Mouse (Mus musculus) heart, embryonic 15.5 days (tissue): ENCODE data around the gene Tmem62. TPM values are rescaled to one million over a fixed set of nuclear protein-coding genes. Genes with fewer than 3 reads are reported as not detected.

ENCODE experiments used
- ATAC-seq: fragments of 200-750 bp; cut with Nextera tagmentation; replicated peaks from 2 replicates; pipeline ENCODE4 v1.8.0; 2017; ENCODE audit warnings: low read depth, moderate TSS enrichment; ENCODE audit not compliant: insufficient number of reproducible peaks, insufficient read depth, low FRiP score
- H3K27ac ChIP-seq: fragments of 300-500 bp; sonication (generic); 2 replicates; pipeline ENCODE4 v1.5.1; 2015; ENCODE audit warnings: mild to moderate bottlenecking, inconsistent platforms
- H3K27me3 ChIP-seq: fragments of 300-500 bp; sonication (generic); 2 replicates; pipeline ENCODE4 v1.6.1; 2015; ENCODE audit warnings: inconsistent platforms
- H3K36me3 ChIP-seq: fragments of 300-500 bp; sonication (generic); 2 replicates; pipeline ENCODE4 v1.6.1; 2015; ENCODE audit warnings: mild to moderate bottlenecking, inconsistent platforms
- H3K4me1 ChIP-seq: fragments of 300-500 bp; sonication (generic); replicated peaks from 2 replicates; pipeline ENCODE4 v1.6.1; 2015; ENCODE audit warnings: inconsistent platforms
- H3K4me2 ChIP-seq: fragments of 300-500 bp; sonication (generic); 2 replicates; pipeline ENCODE4 v1.6.1; 2015; ENCODE audit warnings: inconsistent platforms, mild to moderate bottlenecking, moderate library complexity
- H3K4me3 ChIP-seq: fragments of 300-500 bp; sonication (generic); 2 replicates; pipeline ENCODE4 v1.5.1; 2015; ENCODE audit warnings: mild to moderate bottlenecking, inconsistent platforms
- H3K9ac ChIP-seq: fragments of 300-500 bp; sonication (generic); 2 replicates; pipeline ENCODE4 v1.6.1; 2015; ENCODE audit warnings: mild to moderate bottlenecking, inconsistent platforms
- H3K9me3 ChIP-seq: fragments of 300-500 bp; sonication (generic); replicated peaks from 2 replicates; pipeline ENCODE4 v1.6.1; 2016; ENCODE audit warnings: inconsistent platforms
- WGBS: fragments of 180-500 bp; shearing (Covaris S2); methylation state at CpG from one replicate; pipeline ENCODE4 v1.1.7; 2015; ENCODE audit warnings: mixed read lengths; 5-methylcytosine and 5-hydroxymethylcytosine counted together
- polyA plus RNA-seq: library from polyadenylated mRNA; unstranded; fragments of >200 nt; fragmentation: Nextera tagmentation; extraction: Ambion mirVana; gene quantifications from 2 replicates; pipeline ENCODE4 v1.2.1, GENCODE M21; 2015

The Tmem62 gene
- polyA plus RNA-seq: 2.8 and 2.9 TPM in 2 replicates

- H3K4me2 ChIP-seq: peak within 1 kb of the TSS; percentile 97
- no peaks in the 10 kb centered on the region for H3K9me3 ChIP-seq
- peak within 1 kb of the TSS; percentile 87 for H3K4me3 ChIP-seq
- H3K9ac ChIP-seq: peak within 1 kb of the TSS; percentile 83
- ATAC-seq: peak; percentile 75
- peaks cover 6% of the 10 kb centered on the region; the same call in 1 of the 2 replicates for H3K4me1 ChIP-seq
- whole genome bisulfite sequencing: 1% methylated on average over 60 of the region's 71 CpGs
- H3K27ac ChIP-seq: peak within 1 kb of the TSS; percentile 71
- H3K36me3 ChIP-seq: no peaks in the 10 kb centered on the region
- no peaks in the 10 kb centered on the region for H3K27me3 ChIP-seq
These were observed at the start of gene Tmem62 for GRCm38 (mm10) chr2:120976990-120977925. Gene Tmem62, plus strand, starts transcription at chr2:120977017.

DNA sequence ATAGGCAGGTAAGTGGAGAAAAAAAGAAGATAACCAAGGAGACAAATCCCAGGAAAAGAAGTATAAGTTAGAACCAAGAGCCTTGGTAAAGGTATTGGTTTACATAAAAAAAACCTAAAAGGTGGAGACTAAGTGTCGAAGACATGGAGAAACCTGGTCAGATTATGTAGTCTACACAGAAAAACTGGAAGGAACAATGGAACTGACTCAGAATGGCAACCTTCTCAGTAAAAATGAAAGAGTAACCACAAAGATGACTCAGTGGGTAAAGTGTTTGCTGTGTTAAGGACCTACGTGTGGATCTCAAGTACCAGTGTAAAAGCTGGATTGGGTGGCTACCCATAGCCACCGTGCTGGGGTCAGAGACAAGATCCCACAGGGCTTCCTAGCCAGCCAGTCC lies 43.8 kb upstream of the Tmem62 start:
- no peak overlapping the region for H3K4me3 ChIP-seq
- H3K27me3 ChIP-seq: no peaks in the 10 kb centered on the region
- no peak overlapping the region for H3K27ac ChIP-seq
- no peaks in the 10 kb centered on the region for H3K9me3 ChIP-seq
- no peak for ATAC-seq
- no peak overlapping the region for H3K9ac ChIP-seq
- H3K36me3 ChIP-seq: peaks cover 59% of the 10 kb centered on the region
- no peaks in the 10 kb centered on the region for H3K4me1 ChIP-seq
- 94% methylated on average over 3 of the region's 3 CpGs for WGBS
- no peak overlapping the region for H3K4me2 ChIP-seq

- no peak overlapping the region for H3K27ac ChIP-seq
- H3K9me3 ChIP-seq: no peaks in the 10 kb centered on the region
- ATAC-seq: no peak
- H3K4me3 ChIP-seq: no peak overlapping the region
- H3K27me3 ChIP-seq: no peaks in the 10 kb centered on the region
- H3K9ac ChIP-seq: no peak overlapping the region
- H3K4me1 ChIP-seq: no peaks in the 10 kb centered on the region
- WGBS: 66% methylated on average over 5 of the region's 5 CpGs
- H3K36me3 ChIP-seq: peaks cover 43% of the 10 kb centered on the region
- H3K4me2 ChIP-seq: no peak overlapping the region
These were observed 25.6 kb upstream of the Tmem62 start for GRCm38 (mm10) chr2:120951208-120951607.

- no peaks in the 10 kb centered on the region for H3K27me3 ChIP-seq
- H3K4me2 ChIP-seq: no peak overlapping the region
- 74% methylated on average over 2 of the region's 2 CpGs for WGBS
- H3K27ac ChIP-seq: no peak overlapping the region
- no peaks in the 10 kb centered on the region for H3K9me3 ChIP-seq
- no peak overlapping the region for H3K4me3 ChIP-seq
- no peak for ATAC-seq
- H3K4me1 ChIP-seq: no peaks in the 10 kb centered on the region
- peaks cover 35% of the 10 kb centered on the region for H3K36me3 ChIP-seq
- H3K9ac ChIP-seq: no peak overlapping the region
These were observed 24.5 kb upstream of the Tmem62 start for GRCm38 (mm10) chr2:120952176-120952938.

- Histone ChIP-seq H3K4me1 (no peaks in the 10 kb centered on the region), H3K4me3 (no peak overlapping the region), H3K9me3 (no peaks in the 10 kb centered on the region), H3K27me3 (no peaks in the 10 kb centered on the region), H3K9ac (no peak overlapping the region), H3K27ac (no peak overlapping the region), H3K36me3 (peaks cover 26% of the 10 kb centered on the region; the same call in 1 of the 2 replicates), H3K4me2 (no peak overlapping the region)
- whole genome bisulfite sequencing: 92% methylated on average over 2 of the region's 2 CpGs
- no peak for ATAC-seq
These were observed 17.5 kb upstream of the Tmem62 start for GRCm38 (mm10) chr2:120959363-120959762.

GRCm38 (mm10) chr2:120959827-120960226 lies 17.0 kb upstream of the Tmem62 start:
- peaks cover 22% of the 10 kb centered on the region; the same call in 1 of the 2 replicates for H3K36me3 ChIP-seq

GRCm38 (mm10) chr2:120960261-120960660 lies 16.6 kb upstream of the Tmem62 start:
- no peak overlapping the region for H3K27ac ChIP-seq
- H3K4me2 ChIP-seq: no peak overlapping the region
- ATAC-seq: no peak
- peaks cover 19% of the 10 kb centered on the region; the same call in 1 of the 2 replicates for H3K36me3 ChIP-seq
- no peaks in the 10 kb centered on the region for H3K9me3 ChIP-seq
- H3K9ac ChIP-seq: no peak overlapping the region
- no peaks in the 10 kb centered on the region for H3K27me3 ChIP-seq
- no peaks in the 10 kb centered on the region for H3K4me1 ChIP-seq
- no peak overlapping the region for H3K4me3 ChIP-seq
- WGBS: 93% methylated on average over 1 of the region's 1 CpGs

More at GRCm38 (mm10) chr2:120959827-120960226, 17.0 kb upstream of the Tmem62 start:
- Histone ChIP-seq H3K27me3 (no peaks in the 10 kb centered on the region), H3K4me3 (no peak overlapping the region), H3K9ac (no peak overlapping the region), H3K4me2 (no peak overlapping the region), H3K4me1 (no peaks in the 10 kb centered on the region), H3K27ac (no peak overlapping the region), H3K9me3 (no peaks in the 10 kb centered on the region)
- WGBS: 82% methylated on average over 5 of the region's 5 CpGs
- ATAC-seq: no peak

DNA sequence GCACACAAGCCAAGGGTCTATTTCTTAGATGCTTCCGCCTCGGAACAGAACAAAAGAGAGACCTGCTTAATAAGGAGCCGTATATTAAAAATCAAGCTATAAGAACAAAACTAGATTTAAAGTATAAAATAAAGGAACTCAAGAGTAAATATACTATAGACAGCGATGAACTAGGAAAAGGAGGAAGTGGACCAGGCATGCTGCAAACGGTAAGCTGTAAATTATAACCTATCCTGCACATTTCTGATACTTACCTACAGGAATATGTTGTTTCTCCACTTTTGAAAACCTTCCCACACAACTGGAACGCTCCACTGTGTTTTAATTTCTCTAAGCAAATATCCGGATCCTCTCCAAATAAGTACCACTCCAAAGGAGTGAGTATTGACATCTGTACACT lies 13.7 kb upstream of the Tmem62 start:
- 89% methylated on average over 7 of the region's 7 CpGs for WGBS
- H3K27ac ChIP-seq: no peak overlapping the region
- ATAC-seq: no peak

DNA sequence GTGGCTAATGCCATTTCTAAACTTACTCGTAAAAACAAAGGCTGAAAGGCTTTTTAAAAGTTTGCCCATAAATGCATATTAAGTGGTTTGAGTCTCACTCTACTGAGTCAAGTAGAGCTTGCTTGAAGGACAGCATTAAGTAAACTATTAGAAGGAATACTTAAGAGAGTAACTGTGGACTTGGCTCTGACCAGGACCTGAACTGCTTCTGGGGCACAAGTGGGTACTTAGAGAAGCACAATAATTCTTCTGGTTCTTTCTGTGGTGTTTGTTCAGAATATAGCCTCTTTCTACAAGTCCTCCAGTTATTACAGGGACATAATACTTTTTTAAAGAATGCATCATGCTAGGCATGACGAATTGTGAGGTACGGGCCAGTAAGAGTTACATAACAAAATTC lies 11.3 kb upstream of the Tmem62 start:
- Histone ChIP-seq H3K9ac (no peak overlapping the region), H3K4me2 (no peak overlapping the region), H3K4me3 (no peak overlapping the region), H3K36me3 (peaks cover 6% of the 10 kb centered on the region; the same call in 1 of the 2 replicates), H3K27ac (no peak overlapping the region), H3K27me3 (no peaks in the 10 kb centered on the region), H3K4me1 (peaks cover 10% of the 10 kb centered on the region), H3K9me3 (no peaks in the 10 kb centered on the region)
- no peak for ATAC-seq
- WGBS: 83% methylated on average over 3 of the region's 3 CpGs

More for the DNA sequence above, 13.7 kb upstream of the Tmem62 start:
- H3K27me3 ChIP-seq: no peaks in the 10 kb centered on the region
- no peak overlapping the region for H3K4me2 ChIP-seq
- H3K36me3 ChIP-seq: peaks cover 16% of the 10 kb centered on the region; the same call in 1 of the 2 replicates
- no peaks in the 10 kb centered on the region for H3K4me1 ChIP-seq
- no peak overlapping the region for H3K4me3 ChIP-seq
- no peaks in the 10 kb centered on the region for H3K9me3 ChIP-seq
- no peak overlapping the region for H3K9ac ChIP-seq

GRCm38 (mm10) chr2:120970045-120970539 lies 6.7 kb upstream of the Tmem62 start:
- peak overlapping the region; percentile 63 for H3K9ac ChIP-seq
- 1% methylated on average over 23 of the region's 23 CpGs for WGBS
- ATAC-seq: peak; percentile 22; the same call in 1 of the 2 replicates

DNA sequence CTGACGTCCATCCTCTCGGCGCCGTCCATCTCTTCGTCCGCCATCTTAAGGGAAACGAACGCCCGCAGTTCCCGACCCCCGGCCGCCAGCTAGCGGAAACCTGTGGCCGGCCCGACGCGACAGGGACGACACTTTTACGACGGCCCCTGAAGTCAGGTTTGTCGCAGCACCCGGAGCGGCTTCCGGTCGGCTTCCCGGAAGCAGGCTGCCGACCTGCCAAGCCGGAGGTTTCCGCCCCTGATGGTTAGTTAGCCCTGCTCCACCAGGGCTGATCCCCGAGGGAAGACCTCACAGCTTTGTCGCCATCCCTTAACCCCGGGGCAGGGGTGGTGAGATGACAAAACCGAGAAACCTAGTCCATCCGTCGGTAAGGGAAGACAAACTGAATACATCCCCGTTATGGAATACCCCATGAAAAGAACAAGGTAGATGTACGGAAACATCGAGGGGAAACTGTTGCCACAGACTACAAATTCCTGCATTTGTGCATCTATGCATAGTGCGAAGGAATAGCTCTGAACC lies 6.2 kb upstream of the Tmem62 start, which contains the start of gene Ubr1:
Gene Ubr1 (minus strand): TSS at position 157 of the 522 bp plus-strand sequence.
- under 1% methylated on average over 39 of the region's 39 CpGs for WGBS

More at GRCm38 (mm10) chr2:120970045-120970539, 6.7 kb upstream of the Tmem62 start:
- Histone ChIP-seq H3K36me3 (no peaks in the 10 kb centered on the region), H3K27ac (peak overlapping the region; percentile 70), H3K4me2 (peak overlapping the region; percentile 73), H3K9me3 (no peaks in the 10 kb centered on the region), H3K27me3 (no peaks in the 10 kb centered on the region), H3K4me3 (peak overlapping the region; percentile 76), H3K4me1 (peaks cover 13% of the 10 kb centered on the region)

More for the DNA sequence above, 6.2 kb upstream of the Tmem62 start, which contains the start of gene Ubr1:
- Histone ChIP-seq H3K36me3 (no peaks in the 10 kb centered on the region), H3K9ac (peak within 1 kb of the TSS; percentile 63), H3K4me1 (peaks cover 13% of the 10 kb centered on the region), H3K4me3 (peak within 1 kb of the TSS; percentile 76), H3K27me3 (no peaks in the 10 kb centered on the region), H3K4me2 (peak within 1 kb of the TSS; percentile 73), H3K27ac (peak within 1 kb of the TSS; percentile 70), H3K9me3 (no peaks in the 10 kb centered on the region)
- ATAC-seq: peak; percentile 86
